Mouse (Mus musculus) layer of hippocampus, postnatal 14 days (tissue): ENCODE results near the gene Ptprs. TPM values are rescaled to one million over a fixed set of nuclear protein-coding genes. Genes with fewer than 3 reads are reported as not detected.
A peak's percentile ranks its signal among the peaks of the same experiment; 100 is the strongest.

Experiments used
- DNase-seq, 2 experiments: peaks; one replicate each; pipeline ENCODE4 v3.0.0; 2021 to 2022; ENCODE audit warnings: low spot score in 2 of 2, mixed read lengths in 1 of 2
- total RNA-seq, 2 experiments: library from RNA; stranded (reverse); gene quantifications; 2 replicates each; pipeline ENCODE4 v1.2.3; 2021

Ptprs gene
- total RNA-seq, 2 experiments from 2014 or later, result 771 to 772 TPM

DNA sequence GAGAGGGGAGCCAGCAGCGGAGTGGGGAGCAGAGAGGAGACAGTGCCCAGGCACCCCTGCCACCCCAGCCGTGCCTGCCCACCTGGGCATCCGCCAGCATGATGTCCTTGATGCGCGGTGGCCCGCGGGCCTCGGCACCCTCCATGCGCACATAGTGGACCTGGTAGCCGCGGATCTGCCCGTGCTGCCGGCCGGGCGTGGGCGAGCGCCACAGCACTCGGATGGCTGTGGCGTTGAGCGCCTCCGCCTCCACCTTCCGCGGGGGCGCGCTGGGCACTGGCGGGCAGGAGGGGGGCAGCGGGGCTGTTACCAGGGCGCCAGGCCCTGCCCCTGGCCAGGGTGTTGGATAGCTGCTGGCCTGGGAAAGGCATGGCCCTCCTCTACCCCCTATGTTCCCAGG is 48.4 kb downstream of the Ptprs start:
- DNase-seq, result no peak

DNA sequence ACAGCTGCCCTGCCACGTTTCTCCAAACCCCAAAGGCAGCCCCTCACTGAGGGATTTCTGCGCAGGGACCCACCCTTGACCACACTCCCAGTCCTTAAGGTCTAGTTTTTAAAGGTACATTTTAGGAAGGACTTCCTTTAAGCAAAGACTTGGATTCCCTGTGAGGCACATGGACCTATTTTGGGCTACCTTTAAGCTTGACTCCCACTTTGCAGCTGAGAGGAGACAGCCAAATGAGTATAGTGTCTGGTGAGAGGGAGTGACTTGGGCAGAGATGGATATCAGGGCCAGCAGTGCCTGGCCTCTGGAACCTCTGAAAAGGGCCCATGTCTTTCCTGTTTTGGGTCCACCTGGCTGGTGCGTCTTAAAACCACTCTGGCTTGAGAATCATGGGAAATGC is 50.3 kb downstream of the Ptprs start:
- DNase-seq, result no peak

- DNase-seq, result peak; percentile 67 to 79
These were observed 50.7 kb downstream of the Ptprs start for GRCm38 (mm10) chr17:56425584-56425914.

DNA sequence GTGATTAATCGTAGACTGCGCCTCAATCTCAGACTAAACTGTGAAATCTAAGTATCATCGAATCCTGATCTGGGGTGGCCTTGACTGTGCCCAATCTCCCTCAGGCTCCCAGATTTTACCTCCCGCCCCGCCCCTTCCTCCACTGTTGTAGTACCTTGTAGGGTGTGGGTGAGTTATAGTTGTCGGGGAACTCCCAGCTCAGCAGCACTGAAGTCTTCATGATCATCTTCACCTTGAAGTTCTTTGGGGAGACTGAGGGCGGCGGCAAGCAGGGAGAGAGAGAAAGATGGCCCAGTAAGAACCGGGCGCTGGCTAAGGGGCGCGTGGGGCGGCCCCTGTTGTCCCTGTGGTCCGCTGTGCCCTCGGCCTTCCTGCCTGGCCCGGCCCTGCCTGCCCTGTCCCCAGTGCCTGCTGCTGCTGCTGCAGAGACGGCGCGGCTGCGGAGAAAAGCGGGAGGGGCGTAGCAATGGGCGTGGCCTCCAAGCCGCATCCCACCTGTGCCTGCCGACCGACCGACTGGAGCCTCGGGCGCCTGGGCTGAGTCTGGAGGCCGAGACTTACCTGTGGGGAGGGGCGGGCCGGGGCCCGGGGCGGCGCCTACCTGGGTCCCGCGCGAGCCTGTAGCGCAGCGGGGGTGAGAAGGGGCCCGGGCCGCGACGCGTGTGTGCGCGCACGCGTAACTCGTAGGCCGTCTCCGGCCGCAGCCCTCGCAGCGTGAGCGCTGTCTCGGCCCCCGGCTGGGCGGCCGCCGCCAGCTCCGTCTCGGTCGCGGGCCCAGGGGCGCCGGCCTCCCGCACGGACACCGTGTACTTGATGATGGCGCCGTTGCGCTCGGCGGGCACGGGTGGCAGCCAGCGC is 51.3 kb downstream of the Ptprs start:
- DNase-seq, result no peak

GRCm38 (mm10) chr17:56420022-56420421 is 56.3 kb downstream of the Ptprs start:
- no peak for DNase-seq

DNA sequence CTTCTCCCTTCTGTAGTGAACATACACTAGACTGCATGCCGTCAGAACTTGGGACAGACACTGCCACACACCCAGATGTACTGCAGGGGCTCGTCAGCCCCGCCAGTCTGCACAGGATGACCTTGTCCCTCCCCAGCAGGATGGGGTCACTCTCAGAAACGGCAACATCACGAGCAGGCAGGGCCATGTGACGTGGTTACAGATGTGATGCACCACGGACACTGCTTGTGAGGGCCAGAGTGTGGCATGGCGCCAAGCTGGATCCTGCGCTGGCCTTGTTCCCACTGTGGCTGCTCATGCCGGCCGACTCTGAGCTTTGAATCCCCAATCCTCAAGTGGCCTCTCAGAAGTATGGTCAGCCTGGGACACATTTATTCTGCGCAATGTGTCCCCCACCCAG is 58.0 kb downstream of the Ptprs start:
- no peak for DNase-seq

DNA sequence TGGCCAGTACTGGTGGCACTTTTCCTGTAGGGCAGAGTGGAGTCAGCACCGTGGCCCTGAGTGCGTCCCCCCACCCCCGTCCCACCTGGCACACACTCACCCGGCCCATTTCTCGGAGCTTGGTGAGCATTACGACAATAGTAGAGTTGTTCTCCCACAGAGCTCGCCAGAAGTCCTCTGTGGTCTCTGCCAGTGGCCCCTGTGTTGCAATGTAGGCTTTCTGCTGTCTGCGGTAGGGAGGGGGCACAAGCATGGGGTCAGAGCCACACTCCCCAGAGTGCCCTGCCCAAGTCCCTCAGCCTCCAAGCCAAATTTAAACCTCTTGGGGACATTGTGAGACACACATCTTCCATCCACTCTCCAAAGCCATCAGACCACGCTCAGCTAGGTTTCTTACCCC is 61.5 kb downstream of the Ptprs start:
- DNase-seq, result no peak

DNA sequence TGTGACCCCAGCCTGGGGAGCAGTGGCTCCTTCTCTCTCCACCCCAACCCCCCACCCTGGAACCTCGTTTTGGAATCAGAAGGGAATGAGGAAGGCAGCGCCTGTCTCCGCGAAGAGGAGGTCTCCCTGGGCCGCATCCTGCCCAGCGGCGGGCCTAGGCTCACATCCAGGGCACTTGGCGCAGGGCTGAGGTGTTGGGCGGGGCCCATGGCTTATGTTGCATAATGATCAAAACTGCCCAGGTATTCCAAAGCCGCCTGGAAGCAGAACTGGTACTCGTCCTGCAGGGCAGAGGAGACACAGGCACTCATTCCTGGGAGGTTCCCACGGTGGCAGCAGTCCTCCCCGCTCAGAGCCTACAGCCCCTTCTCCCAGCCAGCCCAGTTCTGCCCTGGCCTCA is 63.2 kb downstream of the Ptprs start:
- no peak for DNase-seq

GRCm38 (mm10) chr17:56411437-56411836 is 64.8 kb downstream of the Ptprs start:
- no peak for DNase-seq

DNA sequence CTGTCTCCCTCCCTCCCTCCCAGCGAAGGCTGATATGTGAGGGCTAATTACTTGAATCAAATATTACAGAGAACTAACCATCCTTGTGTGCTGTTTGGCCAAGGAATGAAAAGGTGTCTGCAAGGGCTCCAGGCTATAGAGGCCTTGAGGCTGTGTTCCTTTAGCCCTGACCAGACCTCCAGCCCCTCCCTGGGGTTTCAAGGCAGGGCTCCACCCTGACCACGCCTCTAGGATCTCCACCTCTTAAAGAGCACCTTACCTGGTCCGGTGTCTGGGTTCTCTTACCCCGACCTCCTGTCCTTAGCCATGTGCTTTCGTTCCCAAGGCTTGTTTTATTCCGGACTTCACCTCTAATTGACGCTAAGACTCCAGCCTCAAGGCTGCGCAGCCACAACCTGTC is 66.5 kb downstream of the Ptprs start:
- no peak for DNase-seq

- DNase-seq, result no peak
These were observed 67.2 kb downstream of the Ptprs start for GRCm38 (mm10) chr17:56408965-56409625.

- no peak for DNase-seq
These were observed 68.9 kb downstream of the Ptprs start for GRCm38 (mm10) chr17:56407379-56407778.

DNA sequence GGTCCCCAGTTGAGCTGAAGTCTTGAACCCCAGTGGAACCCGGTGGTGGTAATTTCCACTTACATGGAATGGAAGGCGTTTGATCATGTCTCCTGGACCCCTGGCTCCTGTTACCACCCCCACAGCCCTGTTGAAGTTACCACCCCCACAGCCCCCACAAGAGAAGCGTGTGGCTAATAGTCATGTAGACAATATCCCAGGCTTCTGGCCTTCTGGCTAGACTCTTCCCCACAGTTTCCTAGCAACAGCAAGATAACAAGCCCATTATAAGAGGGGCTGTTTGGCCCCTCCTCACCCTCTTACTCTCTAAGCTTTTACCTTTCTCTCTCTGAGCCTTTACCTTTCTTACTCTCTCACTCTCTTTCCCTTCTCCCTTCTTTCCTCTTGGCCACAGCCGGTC is 69.4 kb downstream of the Ptprs start:
- DNase-seq, result no peak

GRCm38 (mm10) chr17:56405856-56406840 is 70.1 kb downstream of the Ptprs start:
- DNase-seq, result peak in 1 of 2 experiments; percentile 44

DNA sequence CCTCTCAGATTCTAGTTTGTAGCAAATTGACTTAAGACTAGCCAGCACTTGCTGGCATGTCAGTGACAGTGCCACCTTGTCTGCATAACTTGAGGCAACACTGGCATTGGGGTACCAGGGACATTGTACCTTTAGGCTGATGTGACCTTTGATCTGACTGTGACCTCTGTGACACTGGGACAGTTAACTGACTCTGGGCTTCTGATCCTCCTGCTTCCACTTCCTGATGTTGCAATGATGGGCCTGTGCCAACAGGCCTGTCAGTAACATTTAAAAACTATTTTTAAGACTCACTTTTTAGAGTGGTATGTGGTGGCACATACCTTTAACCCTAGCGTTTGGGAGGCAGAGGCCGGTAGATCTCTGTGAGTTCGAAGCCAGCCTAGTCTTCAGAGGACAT is 70.9 kb downstream of the Ptprs start:
- DNase-seq, result no peak

GRCm38 (mm10) chr17:56401051-56401521 is 75.2 kb downstream of the Ptprs start:
- DNase-seq, result no peak

GRCm38 (mm10) chr17:56400221-56400620 is 76.1 kb downstream of the Ptprs start:
- DNase-seq, result no peak

DNA sequence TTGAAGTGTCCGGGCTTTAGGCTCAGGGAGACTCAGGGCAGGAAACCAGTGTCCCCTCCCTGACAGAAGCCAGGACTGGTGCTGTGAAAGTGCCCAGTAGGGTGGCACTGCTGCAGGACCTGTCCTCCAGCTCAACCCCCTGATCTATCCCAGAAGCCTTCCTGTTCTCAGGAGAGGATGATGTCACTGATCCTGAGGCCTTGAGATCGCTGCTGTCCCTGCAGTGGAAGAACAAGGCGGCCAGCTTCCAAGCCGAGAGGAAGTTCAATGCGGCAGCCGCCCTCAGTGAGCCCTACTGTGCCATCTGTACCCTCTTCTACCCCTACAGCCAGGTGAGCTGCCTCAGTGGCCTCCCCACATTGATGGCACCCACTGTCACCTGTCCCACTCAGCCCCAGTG is 80.2 kb downstream of the Ptprs start:
- DNase-seq, result no peak

DNA sequence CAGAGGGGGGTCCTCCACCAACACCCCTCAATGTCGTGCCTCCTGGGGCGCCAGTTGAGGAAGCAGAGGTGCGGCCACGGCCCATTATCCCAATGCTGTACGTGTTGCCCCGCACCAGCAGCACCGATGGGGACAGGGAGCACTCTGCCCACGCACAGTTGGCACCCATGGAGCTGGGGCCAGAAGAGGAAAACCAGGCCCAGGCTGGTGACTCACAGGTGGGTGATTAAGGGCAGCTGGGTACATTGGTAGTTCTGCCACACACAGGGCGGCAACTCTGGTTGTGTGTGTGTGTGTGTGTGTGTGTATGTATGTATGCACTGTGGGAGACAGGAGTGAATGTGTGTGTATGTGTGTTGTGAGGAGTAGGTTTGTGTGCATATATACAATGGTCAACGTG is 82.4 kb downstream of the Ptprs start:
- DNase-seq, result no peak

DNA sequence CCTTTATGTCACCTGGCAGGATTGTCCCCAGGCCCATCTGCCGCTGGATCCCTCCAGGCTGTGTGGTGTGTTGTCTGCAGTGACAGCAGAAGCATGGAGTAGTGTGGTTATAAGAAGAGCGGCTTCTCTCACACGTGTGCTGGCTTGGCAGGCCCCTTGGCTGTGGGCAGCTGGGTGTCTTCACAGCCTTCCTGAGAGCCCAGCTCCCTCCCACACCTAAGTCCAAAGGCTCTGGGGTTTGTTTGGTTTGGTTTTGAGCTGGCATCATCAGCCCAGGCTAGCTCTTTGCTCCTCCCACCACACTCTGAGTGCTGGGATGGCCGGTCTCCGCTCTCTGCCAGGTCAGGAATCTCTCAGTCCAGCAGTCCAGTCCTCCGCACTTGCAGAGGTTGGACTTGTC is 83.0 kb downstream of the Ptprs start:
- DNase-seq, result no peak

- no peak for DNase-seq
These were observed 88.7 kb downstream of the Ptprs start for GRCm38 (mm10) chr17:56387612-56388011.

DNA sequence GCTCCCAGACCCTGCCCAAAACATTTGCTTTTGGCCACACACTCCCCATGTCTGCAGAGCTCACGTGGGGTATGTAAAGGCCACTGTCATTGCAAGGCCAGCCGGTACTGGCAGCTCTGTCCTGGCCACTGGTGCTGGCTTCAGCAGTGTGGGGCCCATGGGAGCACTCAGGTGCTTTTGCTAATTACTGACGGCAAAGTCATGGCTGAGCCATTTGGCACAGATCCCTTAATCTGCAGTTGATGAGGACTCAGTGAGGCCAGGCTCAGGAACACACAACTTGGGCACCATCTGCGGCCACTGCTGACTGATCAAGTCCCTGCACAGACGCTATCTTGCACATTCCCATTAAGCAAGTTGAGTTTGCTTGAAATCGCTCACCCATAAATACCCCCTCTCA is 91.4 kb downstream of the Ptprs start:
- DNase-seq, result no peak
